Mouse (Mus musculus): ENCODE results near the gene Aldh4a1. TPM values are rescaled to one million over a fixed set of nuclear protein-coding genes. Genes with fewer than 3 reads are reported as not detected.

The Aldh4a1 gene
- total and polyA plus RNA-seq, 2 experiments from 2014 or later = 24.9 to 47.7 TPM

DNA sequence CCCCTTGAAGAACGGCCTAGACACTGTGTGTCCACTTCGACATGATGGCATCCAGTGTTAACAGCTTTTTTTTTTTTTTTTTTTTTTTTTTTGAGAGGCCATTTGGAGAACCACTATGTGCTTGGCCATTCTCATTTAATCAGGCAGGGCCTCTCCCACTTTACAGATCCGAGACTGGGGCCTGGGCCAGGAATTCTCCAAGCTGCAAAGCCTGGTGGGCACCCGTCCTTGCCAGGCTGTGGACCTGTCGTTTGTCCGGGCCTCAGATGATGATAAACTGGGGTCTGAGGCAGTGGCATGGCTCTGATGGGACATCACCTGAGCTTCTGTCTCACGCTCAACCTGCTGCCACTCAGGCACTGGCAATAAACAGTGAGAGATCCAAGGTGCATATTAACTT is 29.8 kb upstream of the Aldh4a1 start:
- H3K4me1 ChIP-seq (ENCODE audit: control insufficient read depth, insufficient read depth) = peaks cover 24% of the 10 kb centered on the region
- no peaks in the 10 kb centered on the region for H3K9me3 ChIP-seq (replicated peaks; ENCODE audit: control insufficient read depth, low read length)
- H3K9ac ChIP-seq (replicated peaks; ENCODE audit: low read depth, low read length) = no peak overlapping the region
- H3K4me3 ChIP-seq (ENCODE audit: low read depth, low read length) = no peak overlapping the region
- H3K4me2 ChIP-seq (ENCODE audit: low read depth, low read length) = no peak overlapping the region
- TF ChIP-seq EP300 (IDR thresholded peaks at IDR 0.05; ENCODE audit: low read depth) (no peak), CTCF (IDR thresholded peaks at IDR 0.05; ENCODE audit: low read depth) (no peak)
- H3K27ac ChIP-seq (ENCODE audit: low read depth) = peak overlapping the region; percentile 38; the same call in 1 of the 2 replicates
- no peak for DNase-seq (ENCODE audit: low spot score)
- ATAC-seq (ENCODE audit: insufficient read depth, low read depth) = no peak
- WGBS = 54% methylated on average over 7 of the region's 7 CpGs
- 0 out of 2 replicates have a peak, but pooled peaks cover 2% of the 10 kb centered on the region for H3K36me3 ChIP-seq (replicated peaks; ENCODE audit: control insufficient read depth, insufficient read depth, low read length)
- no peaks in the 10 kb centered on the region for H3K27me3 ChIP-seq (ENCODE audit: control insufficient read depth, insufficient read depth, low read length)

DNA sequence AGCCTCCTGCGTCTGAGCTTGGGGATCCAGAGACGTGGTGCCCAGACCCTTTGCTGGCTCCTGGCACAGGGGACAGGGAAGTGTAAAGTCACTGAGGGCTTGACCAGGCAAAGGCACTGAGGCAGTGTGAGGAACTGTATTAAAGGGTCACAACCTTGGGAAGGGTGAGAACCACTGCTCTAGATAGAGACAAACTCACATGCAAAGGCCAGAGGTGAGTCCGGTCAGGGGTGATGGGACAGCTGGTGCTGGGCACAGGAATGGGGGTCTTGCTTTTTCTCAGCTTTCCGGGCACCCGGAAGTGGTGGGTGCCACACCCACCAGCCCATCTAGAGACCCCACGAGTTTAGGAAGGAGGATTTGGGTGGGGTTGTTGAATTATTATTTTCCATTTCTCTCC is 29.3 kb upstream of the Aldh4a1 start:
- 0 out of 2 replicates have a peak, but pooled peaks cover 2% of the 10 kb centered on the region for H3K36me3 ChIP-seq (replicated peaks; ENCODE audit: control insufficient read depth, insufficient read depth, low read length)
- H3K4me3 ChIP-seq (ENCODE audit: low read depth, low read length) = no peak overlapping the region
- TF ChIP-seq CTCF (IDR thresholded peaks at IDR 0.05; ENCODE audit: low read depth) (no peak), EP300 (IDR thresholded peaks at IDR 0.05; ENCODE audit: low read depth) (no peak)
- DNase-seq (ENCODE audit: low spot score) = no peak
- H3K27me3 ChIP-seq (ENCODE audit: control insufficient read depth, insufficient read depth, low read length) = no peaks in the 10 kb centered on the region
- no peak overlapping the region for H3K4me2 ChIP-seq (ENCODE audit: low read depth, low read length)
- no peak overlapping the region for H3K9ac ChIP-seq (replicated peaks; ENCODE audit: low read depth, low read length)
- no peak for ATAC-seq (ENCODE audit: insufficient read depth, low read depth)
- 77% methylated on average over 6 of the region's 6 CpGs for WGBS
- no peaks in the 10 kb centered on the region for H3K9me3 ChIP-seq (replicated peaks; ENCODE audit: control insufficient read depth, low read length)
- peak overlapping the region; percentile 38 for H3K27ac ChIP-seq (ENCODE audit: low read depth)
- peaks cover 29% of the 10 kb centered on the region for H3K4me1 ChIP-seq (ENCODE audit: control insufficient read depth, insufficient read depth)

DNA sequence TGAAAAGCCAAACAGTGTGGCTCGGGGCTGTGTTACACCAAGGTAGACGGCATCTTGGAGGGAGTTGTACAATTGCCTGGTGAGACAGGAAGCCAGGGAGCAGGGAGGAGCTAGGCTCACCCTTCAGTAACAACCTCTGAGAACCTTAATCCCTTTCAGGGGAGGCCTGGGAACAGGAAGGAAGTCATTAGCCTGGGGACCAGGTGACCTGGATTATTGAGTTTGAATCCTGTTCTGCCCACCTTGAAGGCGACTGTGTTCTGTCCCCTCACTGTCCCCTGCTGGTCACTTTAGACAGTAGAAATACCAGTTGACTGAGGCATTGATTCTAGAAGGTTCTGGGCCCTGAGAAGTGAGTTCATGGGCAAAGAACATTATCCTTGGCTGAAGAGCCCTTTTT is 28.6 kb upstream of the Aldh4a1 start:
- Histone ChIP-seq H3K4me3 (ENCODE audit: low read depth, low read length) (no peak overlapping the region), H3K27ac (ENCODE audit: low read depth) (peak overlapping the region; percentile 51; the same call in 1 of the 2 replicates), H3K9ac (replicated peaks; ENCODE audit: low read depth, low read length) (no peak overlapping the region), H3K4me2 (ENCODE audit: low read depth, low read length) (no peak overlapping the region), H3K27me3 (ENCODE audit: control insufficient read depth, insufficient read depth, low read length) (no peaks in the 10 kb centered on the region), H3K4me1 (ENCODE audit: control insufficient read depth, insufficient read depth) (peaks cover 33% of the 10 kb centered on the region), H3K36me3 (replicated peaks; ENCODE audit: control insufficient read depth, insufficient read depth, low read length) (0 out of 2 replicates have a peak, but pooled peaks cover 2% of the 10 kb centered on the region), H3K9me3 (replicated peaks; ENCODE audit: control insufficient read depth, low read length) (no peaks in the 10 kb centered on the region)
- ATAC-seq (ENCODE audit: insufficient read depth, low read depth) = no peak
- WGBS = 54% methylated on average over 3 of the region's 3 CpGs
- TF ChIP-seq CTCF (IDR thresholded peaks at IDR 0.05; ENCODE audit: low read depth) (peak; percentile 45), EP300 (IDR thresholded peaks at IDR 0.05; ENCODE audit: low read depth) (no peak)
- no peak for DNase-seq (ENCODE audit: low spot score)

DNA sequence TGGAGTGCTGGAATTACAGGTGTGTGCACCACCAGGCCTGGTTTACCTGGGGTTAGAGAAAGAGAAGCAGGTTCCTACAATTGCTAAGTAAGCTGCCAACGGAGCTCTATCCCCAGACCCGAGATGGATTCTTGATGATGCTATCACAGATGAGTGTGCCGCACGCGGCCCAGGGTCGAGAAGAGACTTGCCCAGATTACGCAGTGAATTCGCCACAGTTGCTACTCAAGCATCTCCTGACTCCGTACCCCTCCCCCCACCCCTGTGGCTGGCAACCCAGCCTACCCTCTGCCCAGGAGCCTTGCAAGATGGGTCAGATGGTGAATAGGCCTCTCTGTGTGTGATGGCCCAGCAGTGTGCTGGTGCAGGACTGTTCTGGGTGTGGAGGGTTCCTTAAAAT is 26.0 kb upstream of the Aldh4a1 start:
- Histone ChIP-seq H3K36me3 (replicated peaks; ENCODE audit: control insufficient read depth, insufficient read depth, low read length) (no peaks in the 10 kb centered on the region), H3K4me3 (ENCODE audit: low read depth, low read length) (no peak overlapping the region), H3K4me2 (ENCODE audit: low read depth, low read length) (no peak overlapping the region), H3K9ac (replicated peaks; ENCODE audit: low read depth, low read length) (no peak overlapping the region), H3K4me1 (ENCODE audit: control insufficient read depth, insufficient read depth) (peaks cover 42% of the 10 kb centered on the region), H3K9me3 (replicated peaks; ENCODE audit: control insufficient read depth, low read length) (no peaks in the 10 kb centered on the region), H3K27me3 (ENCODE audit: control insufficient read depth, insufficient read depth, low read length) (no peaks in the 10 kb centered on the region), H3K27ac (ENCODE audit: low read depth) (peak overlapping the region; percentile 87)
- ATAC-seq (ENCODE audit: insufficient read depth, low read depth) (no peak), DNase-seq (ENCODE audit: low spot score) (no peak)
- TF ChIP-seq CTCF (IDR thresholded peaks at IDR 0.05; ENCODE audit: low read depth) (no peak), EP300 (IDR thresholded peaks at IDR 0.05; ENCODE audit: low read depth) (no peak)
- 55% methylated on average over 9 of the region's 9 CpGs for WGBS

DNA sequence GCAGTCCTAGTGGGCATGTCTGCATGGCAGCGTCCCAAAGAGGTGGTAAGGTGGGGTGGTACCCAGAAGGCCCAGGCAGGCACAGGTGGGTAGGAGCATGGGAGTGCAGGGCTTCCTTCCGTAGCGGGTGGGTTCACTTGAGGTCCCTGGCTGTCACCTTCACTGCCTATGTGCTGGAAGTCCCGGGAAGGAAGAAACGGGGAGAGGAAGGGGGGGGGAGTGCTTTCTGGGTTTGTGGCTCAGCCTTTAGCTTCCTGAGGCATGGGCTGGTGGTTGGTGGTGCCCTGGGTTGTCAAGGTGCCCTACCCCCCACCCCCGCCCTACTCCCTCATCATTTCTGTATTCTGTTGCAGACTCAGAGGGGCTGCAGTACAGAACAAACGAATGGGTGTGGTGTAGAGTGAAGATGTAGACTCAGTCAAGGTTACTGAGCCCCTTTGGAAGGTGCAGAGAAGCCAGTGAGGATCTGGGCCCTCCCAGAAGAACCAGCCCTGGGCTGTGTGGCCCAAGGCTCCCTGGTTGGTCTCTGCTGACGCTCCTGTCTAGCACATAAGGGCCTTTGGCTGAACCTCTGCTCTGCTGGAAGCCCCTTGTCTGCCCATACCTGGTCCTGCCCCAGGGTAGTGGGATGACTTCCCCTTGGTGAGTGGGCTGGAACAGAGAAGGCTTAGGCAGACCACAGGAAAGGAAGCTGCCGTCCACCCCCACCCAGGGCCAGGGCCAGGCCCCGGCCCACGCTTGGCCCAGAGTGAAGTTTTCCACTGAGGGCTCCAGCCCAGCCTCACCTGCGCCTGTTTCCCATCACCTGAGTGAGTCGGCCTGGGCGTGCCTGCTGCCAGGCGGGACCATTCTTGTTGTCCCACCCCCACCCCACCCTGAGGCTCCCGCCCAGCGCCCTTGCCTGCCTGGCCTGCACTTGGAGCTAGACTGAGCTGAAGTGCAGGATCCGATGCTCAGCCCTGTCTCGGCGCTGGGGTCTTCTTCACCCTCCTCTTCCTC is 25.1 kb upstream of the Aldh4a1 start:
- Histone ChIP-seq H3K36me3 (replicated peaks; ENCODE audit: control insufficient read depth, insufficient read depth, low read length) (no peaks in the 10 kb centered on the region), H3K27ac (ENCODE audit: low read depth) (peak overlapping the region; percentile 87), H3K9ac (replicated peaks; ENCODE audit: low read depth, low read length) (no peak overlapping the region), H3K9me3 (replicated peaks; ENCODE audit: control insufficient read depth, low read length) (no peaks in the 10 kb centered on the region), H3K4me3 (ENCODE audit: low read depth, low read length) (no peak overlapping the region), H3K4me1 (ENCODE audit: control insufficient read depth, insufficient read depth) (peaks cover 49% of the 10 kb centered on the region), H3K4me2 (ENCODE audit: low read depth, low read length) (peak overlapping the region; percentile 64), H3K27me3 (ENCODE audit: control insufficient read depth, insufficient read depth, low read length) (no peaks in the 10 kb centered on the region)
- no peak for ATAC-seq (ENCODE audit: insufficient read depth, low read depth)
- WGBS = 49% methylated on average over 20 of the region's 20 CpGs
- no peak for DNase-seq (ENCODE audit: low spot score)
- no peak for TF ChIP-seq CTCF (IDR thresholded peaks at IDR 0.05; ENCODE audit: low read depth)
- TF ChIP-seq EP300 (IDR thresholded peaks at IDR 0.05; ENCODE audit: low read depth) = no peak

All from heart, postnatal 0 days (tissue).